Mouse (Mus musculus) testis, postnatal 14 days (tissue): ENCODE measurements around the gene Camk2n2.
A peak's percentile ranks its signal among the peaks of the same experiment; 100 is the strongest.
"Not testable (repeated sequence)": the region's sequence is repeated elsewhere in the genome, so short reads cannot be mapped to it uniquely, and the experiment has no call there.

Source experiments
- DNase-seq: peaks from one replicate; pipeline ENCODE4 v3.0.0; 2021; ENCODE audit warnings: low spot score

The Camk2n2 gene

GRCm38 (mm10) chr16:20621191-20621990 lies at the start of gene Camk2n2:
TSS of gene Camk2n2 (minus strand) at chr16:20621287.
- no peak for DNase-seq

DNA sequence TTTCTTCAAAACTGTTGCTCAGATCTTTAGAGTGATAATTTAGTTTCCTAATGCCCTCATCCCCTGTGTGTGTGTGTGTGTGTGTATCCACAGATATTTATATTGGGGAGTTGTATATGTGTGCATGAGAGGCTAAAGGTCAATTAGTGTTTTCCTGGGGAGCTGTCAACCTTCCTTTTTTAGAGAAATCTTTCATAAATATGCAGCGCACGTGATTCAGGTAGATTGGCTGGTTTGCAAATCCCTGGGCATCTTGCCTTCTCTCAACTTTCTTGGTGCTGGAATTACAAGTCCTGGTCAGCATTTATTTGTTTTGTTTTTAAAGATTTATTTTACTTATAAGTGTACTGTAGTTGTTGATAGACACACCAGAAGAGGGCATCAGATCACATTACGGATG lies 49.2 kb upstream of the Camk2n2 start:
- DNase-seq = no peak

- not testable (repeated sequence) for DNase-seq
Measured at GRCm38 (mm10) chr16:20668013-20668412, 46.9 kb upstream of the Camk2n2 start, which contains the start of gene Eif4g1. TSS of gene Eif4g1 (plus strand) at chr16:20668313.

- DNase-seq = no peak
Measured at GRCm38 (mm10) chr16:20657661-20658060, 36.6 kb upstream of the Camk2n2 start.

DNA sequence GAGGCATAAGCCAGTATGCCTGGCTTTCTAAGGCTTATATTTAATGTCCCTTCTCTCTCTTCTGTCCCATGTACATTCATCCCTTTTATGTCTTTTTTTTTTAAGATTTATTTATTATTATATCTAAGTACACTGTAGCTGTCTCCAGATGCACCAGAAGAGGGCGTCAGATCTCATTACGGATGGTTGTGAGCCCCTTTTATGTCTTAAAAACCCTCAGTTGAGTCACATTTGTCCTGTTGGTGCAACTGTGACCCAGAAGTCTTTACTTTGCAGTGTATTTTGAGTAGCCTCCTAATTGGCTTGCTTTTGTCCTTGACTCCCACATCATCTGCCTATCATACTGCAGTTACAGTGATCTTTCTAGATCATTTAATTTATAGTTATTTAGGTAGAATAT lies 32.2 kb upstream of the Camk2n2 start:
- no peak for DNase-seq

- no peak for DNase-seq
Measured at GRCm38 (mm10) chr16:20651947-20652310, 30.8 kb upstream of the Camk2n2 start.

DNA sequence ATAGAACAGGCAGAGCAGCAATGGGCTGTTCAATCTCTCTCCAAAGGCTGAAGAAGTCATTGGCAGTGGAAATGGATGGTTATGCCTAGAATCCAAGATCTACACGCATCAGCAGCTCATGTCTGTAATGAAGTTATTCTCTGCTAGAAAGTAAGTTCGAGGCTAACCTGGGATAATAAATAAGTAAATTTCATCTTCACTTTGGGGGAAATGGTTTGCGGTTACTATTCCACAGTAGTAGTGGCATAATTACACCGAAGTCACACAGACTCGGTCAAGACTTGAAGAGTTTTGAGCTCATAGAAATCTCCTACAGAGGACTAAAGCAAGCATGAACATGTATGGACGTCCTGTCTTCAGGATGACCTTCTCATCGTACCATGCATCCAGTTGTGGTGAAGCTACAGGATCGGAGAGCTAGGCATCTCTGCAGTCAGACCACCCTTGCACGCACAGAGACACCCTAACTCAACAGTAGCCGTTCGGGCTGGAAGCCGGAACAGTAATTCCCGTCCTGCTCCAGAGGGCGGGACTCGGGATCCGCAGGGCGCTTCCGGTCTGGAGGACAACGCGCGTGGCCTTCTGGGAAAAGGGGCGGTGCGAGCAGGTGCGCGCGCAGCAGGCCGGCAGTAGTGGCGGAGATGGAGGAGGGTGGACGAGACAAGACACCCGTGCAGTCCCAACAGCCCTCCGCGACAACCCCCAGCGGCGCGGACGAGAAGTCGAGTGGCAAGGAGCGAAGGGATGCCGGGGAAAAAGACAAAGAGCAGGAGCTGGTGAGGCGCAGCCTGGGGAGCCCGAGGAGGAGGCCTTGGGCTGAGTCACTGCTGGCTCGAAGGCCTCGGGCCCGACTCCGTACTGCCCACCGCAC lies 30.2 kb upstream of the Camk2n2 start, which contains the start of gene Psmd2:
Gene Psmd2 (plus strand): TSS at position 577 of the 871 bp plus-strand sequence.
- peak; percentile 97 for DNase-seq

DNA sequence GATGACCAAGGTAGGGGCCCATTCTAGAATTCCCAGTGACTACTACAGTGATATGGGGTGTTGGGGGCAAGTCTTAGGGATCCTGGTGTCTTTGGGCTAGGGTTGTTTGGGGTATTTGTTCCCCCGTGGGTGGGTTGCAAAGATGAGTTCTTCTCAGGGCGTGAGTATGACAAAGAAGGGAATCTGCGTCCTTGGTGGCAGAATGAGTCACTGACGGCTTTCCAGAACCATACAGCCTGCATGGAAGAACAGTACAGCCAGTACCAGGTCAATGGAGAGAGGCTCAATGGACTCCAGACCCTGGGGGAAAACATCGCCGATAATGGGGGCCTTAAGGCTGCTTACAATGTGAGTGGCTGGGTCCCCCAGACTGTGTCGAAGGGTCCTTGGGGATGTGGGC lies 22.8 kb upstream of the Camk2n2 start:
- no peak for DNase-seq

GRCm38 (mm10) chr16:20642161-20642560 lies 21.1 kb upstream of the Camk2n2 start:
- DNase-seq = no peak

DNA sequence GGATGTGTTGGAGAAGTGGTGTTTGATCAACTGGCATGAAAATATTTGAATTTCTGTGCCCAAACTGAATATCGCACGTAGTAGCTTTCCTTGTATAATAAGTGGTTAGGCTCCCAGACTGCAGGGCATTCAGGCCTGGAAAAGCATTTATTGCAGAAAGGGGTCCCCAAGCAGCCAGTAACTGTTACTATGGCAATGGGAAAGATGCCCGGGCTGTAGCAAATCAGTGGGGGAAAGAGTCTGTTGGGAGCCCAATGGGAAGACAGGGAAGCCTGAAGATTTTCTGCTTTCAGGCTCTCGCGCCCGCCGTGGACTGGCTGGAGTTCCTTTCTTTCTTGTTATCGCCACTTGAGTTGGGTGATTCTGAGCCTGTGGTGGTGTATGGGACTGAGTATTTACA lies 17.3 kb upstream of the Camk2n2 start:
- DNase-seq = no peak

- no peak for DNase-seq
Measured at GRCm38 (mm10) chr16:20637410-20637809, 16.3 kb upstream of the Camk2n2 start.

DNA sequence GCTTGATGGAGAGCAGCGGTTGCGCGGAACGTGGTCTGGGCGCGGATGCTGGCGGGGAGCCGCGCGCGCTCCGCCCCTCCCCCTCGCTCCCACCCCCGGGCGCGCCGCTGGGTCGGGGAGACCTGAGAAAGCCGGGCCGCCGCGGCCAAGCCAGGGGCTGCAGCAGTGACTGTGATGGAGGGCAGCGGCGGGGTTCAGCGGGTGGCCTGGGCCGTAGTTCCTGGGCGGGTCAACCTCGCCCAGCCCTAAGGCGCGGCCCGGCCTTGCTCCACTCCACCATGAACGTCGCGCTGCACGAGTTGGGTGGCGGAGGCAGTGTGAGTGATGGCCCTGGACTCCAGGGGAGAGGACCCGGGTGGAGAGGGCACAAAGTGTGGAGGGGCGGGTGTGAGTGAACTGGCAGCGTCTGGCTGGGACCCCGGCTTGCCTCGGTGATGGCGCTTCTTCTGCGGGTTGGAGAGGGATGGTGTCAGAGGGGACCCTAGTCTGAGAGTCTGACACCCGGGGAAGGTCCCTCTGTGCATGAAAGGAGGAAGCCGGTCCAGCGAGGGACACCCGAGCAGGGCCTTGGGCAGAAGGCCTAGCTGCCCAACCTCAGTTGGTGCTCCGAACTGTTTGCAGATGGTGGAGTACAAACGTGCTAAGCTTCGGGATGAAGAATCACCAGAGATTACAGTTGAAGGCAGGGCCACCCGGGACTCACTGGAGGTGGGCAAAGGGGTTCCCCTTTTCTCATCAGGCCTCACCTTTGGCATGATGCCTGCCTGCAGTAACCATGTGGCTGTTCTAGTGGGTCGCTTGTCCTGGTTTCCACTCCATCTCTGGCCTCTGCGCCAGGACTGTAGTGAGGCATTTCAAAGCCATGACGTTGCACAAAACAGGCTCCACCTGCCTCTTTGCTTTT lies 8.9 kb upstream of the Camk2n2 start, which contains the start of gene Ece2:
Gene Ece2 (plus strand): TSS at position 98 of the 904 bp plus-strand sequence.
- DNase-seq = peak; percentile 17

GRCm38 (mm10) chr16:20628871-20629391 lies 7.8 kb upstream of the Camk2n2 start:
- no peak for DNase-seq

GRCm38 (mm10) chr16:20623211-20623610 lies 2.1 kb upstream of the Camk2n2 start:
- DNase-seq = no peak

DNA sequence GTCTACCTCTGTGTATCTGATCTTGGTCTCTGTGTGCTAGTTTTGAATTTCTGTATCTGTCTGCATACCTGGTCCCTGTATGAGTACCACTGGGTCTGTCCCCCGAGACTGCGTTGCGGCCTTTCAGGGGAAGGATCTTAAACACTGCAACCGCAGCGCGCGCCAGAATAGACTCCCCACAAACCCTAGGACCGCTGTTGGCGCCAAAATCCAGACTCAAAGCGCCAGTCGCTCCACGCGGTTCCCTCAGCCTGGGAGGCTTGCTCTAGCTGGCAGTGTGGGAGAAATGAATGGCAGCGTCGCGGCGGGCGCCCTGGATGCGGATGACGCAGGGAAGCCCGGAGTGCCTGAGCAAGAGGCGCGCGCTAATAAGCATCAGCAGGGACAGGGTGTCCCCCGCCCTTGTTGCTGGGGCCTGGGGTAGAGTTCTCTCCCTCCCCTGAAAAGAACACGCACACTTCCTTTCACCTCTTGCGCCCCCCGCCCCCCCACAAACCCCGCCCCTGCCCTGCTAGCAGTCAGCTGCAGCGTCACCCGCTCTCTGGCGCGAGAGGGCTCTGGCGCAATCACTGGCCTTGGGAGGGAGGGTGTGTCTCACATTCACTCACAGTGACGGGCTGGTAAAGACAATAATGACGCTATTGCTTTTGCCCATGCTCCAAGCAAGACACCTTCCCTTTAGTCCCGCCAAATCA lies 1.1 kb upstream of the Camk2n2 start:
- DNase-seq = peak; percentile 39

GRCm38 (mm10) chr16:20620751-20621190 lies 316 bp downstream of the Camk2n2 start:
- DNase-seq = no peak

GRCm38 (mm10) chr16:20620399-20620735 lies 720 bp downstream of the Camk2n2 start:
- DNase-seq = no peak

DNA sequence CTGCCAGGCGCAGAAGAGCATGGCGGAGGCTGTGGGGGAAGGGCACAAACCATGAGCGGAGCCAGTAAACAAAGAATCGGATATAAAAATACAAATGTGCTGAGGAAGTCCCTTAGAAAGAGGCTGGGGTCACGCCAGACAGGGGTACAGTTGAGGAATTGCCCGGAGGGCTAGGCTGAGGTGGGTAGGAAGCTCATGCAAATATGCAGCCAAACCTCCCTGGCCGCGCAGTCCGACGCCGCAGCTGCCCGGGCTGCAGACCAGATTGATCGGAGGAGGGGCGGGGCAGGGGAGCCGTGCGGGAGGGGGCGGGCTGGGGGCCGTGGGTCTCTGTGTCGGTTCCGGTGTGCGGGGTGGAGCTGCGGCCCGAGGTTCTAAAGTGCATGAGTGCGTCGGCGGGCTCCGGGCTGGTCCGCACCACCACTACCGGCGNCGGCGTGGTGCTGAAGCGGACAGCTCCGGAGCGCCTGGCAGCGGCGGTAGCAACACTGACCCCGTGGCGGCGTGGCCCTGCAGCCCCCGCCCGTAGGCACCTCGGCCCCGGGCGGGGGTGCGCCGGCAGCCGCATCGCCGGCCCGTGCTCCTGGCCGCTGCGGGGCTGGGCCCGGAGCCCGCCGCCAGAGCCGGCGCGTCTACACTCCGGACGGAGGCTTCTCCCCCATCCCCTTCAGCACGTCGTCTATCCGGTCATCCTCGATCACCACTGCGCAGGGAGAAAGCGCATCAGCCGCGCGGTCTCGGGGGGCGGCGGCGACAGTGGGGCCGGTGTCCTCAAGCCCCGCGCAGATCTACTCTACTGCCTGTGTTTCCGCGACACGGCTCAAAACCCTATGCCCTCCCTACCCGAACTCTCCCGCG lies 1.3 kb downstream of the Camk2n2 start:
- no peak for DNase-seq

GRCm38 (mm10) chr16:20611357-20612227 lies 9.5 kb downstream of the Camk2n2 start, which contains the start of the genes Eef1akmt4, Gm49333 and Alg3:
TSS of gene Eef1akmt4 (plus strand) at chr16:20611593.
TSS of gene Gm49333 (plus strand) at chr16:20611610.
TSS of gene Alg3 (minus strand) at chr16:20611735.
- peak; percentile 88 for DNase-seq
